Mouse (Mus musculus): ENCODE results near the gene Fabp7.

Fabp7 gene

GRCm38 (mm10) chr10:57799486-57799885 is 14.8 kb downstream of the Fabp7 start:
- DNase-seq (ENCODE audit: low spot score in 2 of 2), result no peak

GRCm38 (mm10) chr10:57807754-57808153 is 23.1 kb downstream of the Fabp7 start:
- no peak for DNase-seq (ENCODE audit: low spot score in 2 of 2)

GRCm38 (mm10) chr10:57812161-57812856 is 27.6 kb downstream of the Fabp7 start:
- no peak for DNase-seq (ENCODE audit: low spot score in 2 of 2)

- no peak for DNase-seq (ENCODE audit: low spot score in 2 of 2)
Measured at GRCm38 (mm10) chr10:57814295-57814694, 29.6 kb downstream of the Fabp7 start.

GRCm38 (mm10) chr10:57815869-57816268 is 31.2 kb downstream of the Fabp7 start:
- DNase-seq (ENCODE audit: low spot score in 2 of 2), result no peak

- DNase-seq (ENCODE audit: low spot score in 2 of 2), result no peak
Measured at GRCm38 (mm10) chr10:57819209-57819608, 34.5 kb downstream of the Fabp7 start.

GRCm38 (mm10) chr10:57822473-57822872 is 37.8 kb downstream of the Fabp7 start:
- no peak for DNase-seq (ENCODE audit: low spot score in 2 of 2)

GRCm38 (mm10) chr10:57828649-57829048 is 44.0 kb downstream of the Fabp7 start:
- DNase-seq (ENCODE audit: low spot score in 2 of 2), result no peak

GRCm38 (mm10) chr10:57829621-57830020 is 44.9 kb downstream of the Fabp7 start:
- no peak for DNase-seq (ENCODE audit: low spot score in 2 of 2)

- DNase-seq (ENCODE audit: low spot score in 2 of 2), result no peak
Measured at GRCm38 (mm10) chr10:57835094-57835493, 50.4 kb downstream of the Fabp7 start.

GRCm38 (mm10) chr10:57835982-57836381 is 51.3 kb downstream of the Fabp7 start:
- DNase-seq (ENCODE audit: low spot score in 2 of 2), result no peak
